Mouse (Mus musculus) testis, adult 2 months (tissue): ENCODE results near the gene Papss2.

Source experiments
- CTCF ChIP-seq: fragments of 200-500 bp; IDR thresholded peaks from 2 replicates; pipeline ENCODE4 v1.5.1; 2012; ENCODE audit warnings: low read depth, mild to moderate bottlenecking, inconsistent platforms, low read length, moderate library complexity; ENCODE audit not compliant: control insufficient read depth, insufficient read depth, insufficient replicate concordance
- POLR2A ChIP-seq: fragments of 200-500 bp; IDR thresholded peaks from 2 replicates; pipeline ENCODE4 v1.6.1; 2012; ENCODE audit warnings: low read depth, mild to moderate bottlenecking, inconsistent platforms, low read length, moderate library complexity; ENCODE audit not compliant: control insufficient read depth

DNA sequence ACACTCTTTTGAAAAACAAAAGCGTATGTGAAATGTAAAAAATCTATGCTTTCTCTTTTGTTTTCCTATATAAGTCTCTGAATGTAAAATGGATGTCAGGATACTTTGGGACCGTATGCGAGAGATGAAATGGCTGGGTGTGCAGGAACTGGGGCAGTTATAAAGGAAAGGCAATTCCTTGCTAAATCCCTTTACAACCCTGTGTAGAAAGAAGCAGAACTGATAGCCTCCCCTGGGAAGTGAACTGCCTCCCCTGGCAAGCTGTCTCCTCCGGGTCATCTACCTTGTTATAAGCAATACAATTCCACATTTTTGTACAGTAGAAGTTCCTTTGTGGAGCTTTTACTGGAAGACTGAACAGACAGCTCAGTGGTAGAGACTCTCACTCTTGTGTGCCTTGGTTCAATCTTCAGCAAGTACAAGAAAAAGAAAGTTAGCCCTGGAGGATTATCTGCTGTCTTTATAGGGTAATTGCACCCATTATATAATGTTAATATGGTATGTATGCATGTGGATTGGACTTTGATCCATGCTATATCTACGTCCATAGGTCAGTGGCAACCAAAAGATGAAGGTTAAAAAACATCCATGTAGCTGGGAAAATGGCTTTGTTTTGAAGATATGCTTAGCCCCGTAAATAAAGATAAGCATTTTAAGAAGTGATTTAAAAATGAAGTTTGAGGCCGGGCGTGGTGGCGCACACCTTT lies 15.9 kb downstream of the Papss2 start:
- no peak for TF ChIP-seq CTCF
- TF ChIP-seq POLR2A, result no peak
